Mouse (Mus musculus): Measurements from ENCODE around the gene Dnttip2.

Gene Dnttip2

DNA sequence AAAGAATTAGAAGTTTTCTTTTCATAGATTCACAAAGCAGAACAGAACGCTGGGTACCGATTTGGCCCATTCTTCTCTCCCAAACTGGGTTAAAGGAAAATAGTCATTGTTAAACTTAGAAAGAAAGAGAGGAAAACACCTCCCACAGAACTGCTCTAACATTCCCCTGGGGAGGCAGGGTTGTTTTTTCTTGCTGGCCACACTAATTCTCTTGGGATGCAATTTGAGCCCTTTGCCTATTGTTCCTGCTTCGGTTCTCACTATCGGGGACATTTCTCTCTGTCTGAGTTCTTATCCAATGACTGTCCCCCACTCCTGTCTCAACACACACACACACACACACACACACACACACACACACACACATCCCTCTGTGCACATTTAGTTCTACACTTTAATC lies 59.3 kb downstream of the Dnttip2 start:
- DNase-seq (ENCODE audit: low read depth), result peak; percentile 62

GRCm38 (mm10) chr3:122333902-122334301 lies 59.7 kb downstream of the Dnttip2 start:
- DNase-seq (ENCODE audit: low read depth), result peak; percentile 78

- peak; percentile 45 for DNase-seq (ENCODE audit: low read depth)
Observed at GRCm38 (mm10) chr3:122334375-122334774, 60.2 kb downstream of the Dnttip2 start.
